In the genomic region with DNA sequence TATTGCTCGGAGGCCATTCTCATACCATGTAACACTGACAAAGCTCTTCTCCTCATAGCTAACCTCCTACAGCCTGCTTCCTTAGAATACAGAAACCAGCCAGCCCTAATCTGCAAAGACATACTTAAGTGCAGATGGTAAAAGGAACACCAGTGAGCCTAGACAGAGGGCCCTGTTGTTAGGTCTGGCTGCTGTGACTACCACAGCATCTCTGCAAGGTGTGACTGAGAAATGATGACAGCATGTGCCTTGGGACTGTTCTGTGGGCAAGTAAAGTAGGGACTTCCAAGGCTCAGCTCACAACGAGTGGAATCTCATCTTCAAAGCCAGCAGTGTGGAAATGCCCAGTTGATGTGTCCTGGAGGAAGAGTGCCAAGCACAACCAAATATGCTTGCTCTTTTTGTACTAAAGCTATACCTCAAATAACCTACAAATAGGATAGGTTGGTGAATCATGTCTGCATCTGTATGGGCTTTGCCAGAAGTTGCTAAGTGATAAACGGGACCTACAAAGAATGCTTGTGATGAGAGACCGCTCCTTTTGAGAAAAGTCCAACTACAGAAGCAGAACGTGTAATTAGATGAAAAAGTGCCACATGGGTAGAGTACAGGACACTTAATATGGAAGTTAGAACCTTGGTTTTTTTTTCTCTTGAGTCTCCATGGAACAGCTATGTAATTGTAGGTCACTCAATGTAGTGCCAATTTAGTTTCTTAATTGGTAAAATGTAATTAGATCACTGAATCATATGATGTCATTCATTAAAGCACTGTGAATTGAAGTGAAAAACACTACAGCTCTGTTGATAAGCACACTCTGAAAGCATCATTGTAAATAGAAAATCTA, we compare ENCODE assay signal across 14 mouse cellular contexts.
"Had no signal": no experiment of that assay in that cellular context is flagged by ENCODE, and none has a peak within 500 bp of the region (broad histone marks: within the 10 kb centered on the region; RNA-seq: fewer than 3 reads in every experiment).

No protein-coding gene starts in this region.

- H3K9me3 ChIP-seq: limb, embryonic 13.5 days; midbrain, embryonic 12.5 days; neural tube, embryonic 13.5 days had no signal

- H3K9ac ChIP-seq: limb, embryonic 13.5 days; liver, embryonic 14.5 days; midbrain, embryonic 12.5 days; neural tube, embryonic 13.5 days had no signal

- DNase-seq: kidney, postnatal 36 days; left cerebral cortex, postnatal 4 days; lung, adult 18-20 months; right cerebral cortex, postnatal 4 days; spleen, adult 18-20 months; thymus, adult 18-20 months; thymus, postnatal 14 days had no signal

- ATAC-seq: midbrain, embryonic 16.5 days had no signal

- H3K4me2 ChIP-seq: limb, embryonic 13.5 days; midbrain, embryonic 12.5 days; neural tube, embryonic 13.5 days had no signal

- H3K27ac ChIP-seq: kidney, postnatal 0 days; layer of hippocampus, adult 2 months; limb, embryonic 13.5 days; liver, embryonic 14.5 days; midbrain, embryonic 12.5 days; neural tube, embryonic 13.5 days had no signal

- H3K27me3 ChIP-seq: limb, embryonic 13.5 days; midbrain, embryonic 12.5 days; neural tube, embryonic 13.5 days had no signal

- H3K36me3 ChIP-seq: limb, embryonic 13.5 days; midbrain, embryonic 12.5 days; neural tube, embryonic 13.5 days had no signal

- H3K4me1 ChIP-seq: limb, embryonic 13.5 days; midbrain, embryonic 12.5 days; neural tube, embryonic 13.5 days had no signal

- H3K4me3 ChIP-seq: layer of hippocampus, adult 2 months; limb, embryonic 13.5 days; midbrain, embryonic 12.5 days; neural tube, embryonic 13.5 days had no signal
